In genomic region chr7:51499396-51499795, GRCm38 (mm10) we compare ENCODE assay signal across 13 mouse cellular contexts. TPM values are rescaled to one million over a fixed set of nuclear protein-coding genes. Genes with fewer than 3 reads are reported as not detected.
DNase-seq lines count a peak whose midpoint lies in the region; ATAC-seq and TF ChIP-seq lines count a peak whose summit lies in the region.
"Had no signal": no experiment of that assay in that cellular context is flagged by ENCODE, and none has a peak within 500 bp of the region (broad histone marks: within the 10 kb centered on the region; RNA-seq: fewer than 3 reads in every experiment).

No protein-coding gene starts in this region.

- ATAC-seq in forebrain, postnatal 0 days, result peak; percentile 47

- H3K9ac ChIP-seq in forebrain, postnatal 0 days, result no peak overlapping the region
- H3K9ac ChIP-seq: lung, embryonic 15.5 days had no signal

- peak; percentile 12 to 30 for DNase-seq in cerebellum, postnatal 14 days
- no peak for DNase-seq in cerebellum, adult 9-11 months
- peak; percentile 14 for DNase-seq in kidney, adult 9 months
- DNase-seq in kidney, postnatal 4 days, result no peak
- peak; percentile 70 for DNase-seq in NIH3T3 (ENCODE audit: low read depth)
- peak; percentile 56 for DNase-seq in forebrain, postnatal 0 days
- no peak for DNase-seq in adrenal gland, postnatal 25 days
- DNase-seq in c-Kit-positive CD71-positive TER-119-positive erythroid progenitor cells, embryonic 14.5 days (ENCODE audit: low spot score), result no peak
- DNase-seq: gastrocnemius, postnatal 36 days; heart, postnatal 10 days; kidney, postnatal 14 days had no signal

- H3K4me1 ChIP-seq in forebrain, postnatal 0 days (ENCODE audit: insufficient read depth), result no peaks in the 10 kb centered on the region
- H3K4me1 ChIP-seq: lung, embryonic 15.5 days had no signal

- TF ChIP-seq CTCF in forebrain, postnatal 0 days (IDR thresholded peaks at IDR 0.05; ENCODE audit: low read depth), result peak; percentile 73

- H3K9me3 ChIP-seq in forebrain, postnatal 0 days (ENCODE audit: low read length), result no peaks in the 10 kb centered on the region
- H3K9me3 ChIP-seq: lung, embryonic 15.5 days had no signal

- WGBS in forebrain, postnatal 0 days, result 43% methylated on average over 2 of the region's 2 CpGs

- no peaks in the 10 kb centered on the region for H3K27me3 ChIP-seq in forebrain, postnatal 0 days (ENCODE audit: insufficient read depth, low read length)
- H3K27me3 ChIP-seq: lung, embryonic 15.5 days had no signal

- no peak overlapping the region for H3K27ac ChIP-seq in forebrain, postnatal 0 days (ENCODE audit: low read depth, low read length)
- H3K27ac ChIP-seq: lung, embryonic 15.5 days had no signal

- H3K4me3 ChIP-seq in forebrain, postnatal 0 days (ENCODE audit: low read depth, low read length), result no peak overlapping the region
- H3K4me3 ChIP-seq: lung, embryonic 15.5 days had no signal

- H3K36me3 ChIP-seq in forebrain, postnatal 0 days (ENCODE audit: insufficient read depth), result no peaks in the 10 kb centered on the region
- H3K36me3 ChIP-seq: lung, embryonic 15.5 days had no signal

- no peak overlapping the region for H3K4me2 ChIP-seq in forebrain, postnatal 0 days (ENCODE audit: low read depth)
- H3K4me2 ChIP-seq: lung, embryonic 15.5 days had no signal

RNA-seq across cellular contexts. Expression of gene Ano5, which starts 11.4 kb away (rescaled TPM):
- total RNA-seq in forebrain, postnatal 0 days (2014; rRNA removed), result 0.92 and 1.2 TPM in 2 replicates
- polyA plus RNA-seq in forebrain, postnatal 0 days (2015; fragmentation: Nextera tagmentation; extraction: Ambion mirVana), result 0.33 and 0.77 TPM in 2 replicates
- 0.18 TPM in 1 of 2 replicates, not detected in the other for total RNA-seq in adrenal gland, postnatal 25 days (2021)
- total RNA-seq: monocyte, adult 5-6 weeks had no signal

Comparison
In these comparisons a context has a peak if more than half of its experiments do, and no peak if none do; other contexts are left out.
1. DNase-seq: peak in cerebellum, postnatal 14 days (2 of 2), kidney, adult 9 months (single experiment), NIH3T3 (single experiment) and forebrain, postnatal 0 days (single experiment); none in cerebellum, adult 9-11 months (single experiment), kidney, postnatal 4 days (0 of 2), adrenal gland, postnatal 25 days (single experiment) and c-Kit-positive CD71-positive TER-119-positive erythroid progenitor cells, embryonic 14.5 days (single experiment).